Mouse (Mus musculus) limb, embryonic 15.5 days (tissue): ENCODE measurements around the gene Chd6. TPM values are rescaled to one million over a fixed set of nuclear protein-coding genes. Genes with fewer than 3 reads are reported as not detected.

Source experiments
- ATAC-seq: fragments of 200-750 bp; cut with Nextera tagmentation; 2 replicates; pipeline ENCODE4 v1.8.0; 2017; ENCODE audit warnings: low read depth, moderate TSS enrichment; ENCODE audit not compliant: insufficient number of reproducible peaks, low FRiP score, low TSS enrichment
- H3K27ac ChIP-seq: fragments of 300-500 bp; sonication (generic); 2 replicates; pipeline ENCODE4 v1.5.1; 2015; ENCODE audit warnings: moderate library complexity, mild to moderate bottlenecking, inconsistent platforms
- H3K27me3 ChIP-seq: fragments of 300-500 bp; sonication (generic); 2 replicates; pipeline ENCODE4 v1.6.1; 2015; ENCODE audit warnings: inconsistent platforms
- H3K36me3 ChIP-seq: fragments of 300-500 bp; sonication (generic); 2 replicates; pipeline ENCODE4 v1.6.1; 2015; ENCODE audit warnings: inconsistent platforms
- H3K4me1 ChIP-seq: fragments of 300-500 bp; sonication (generic); 2 replicates; pipeline ENCODE4 v1.6.1; 2015; ENCODE audit warnings: inconsistent platforms
- H3K4me2 ChIP-seq: fragments of 300-500 bp; sonication (generic); 2 replicates; pipeline ENCODE4 v1.6.1; 2015; ENCODE audit warnings: mild to moderate bottlenecking, inconsistent platforms
- H3K4me3 ChIP-seq: fragments of 300-500 bp; sonication (generic); 2 replicates; pipeline ENCODE4 v1.5.1; 2015; ENCODE audit warnings: mild to moderate bottlenecking, inconsistent platforms
- H3K9ac ChIP-seq: fragments of 300-500 bp; sonication (generic); 2 replicates; pipeline ENCODE4 v1.6.1; 2015; ENCODE audit warnings: inconsistent platforms
- H3K9me3 ChIP-seq: fragments of 300-500 bp; sonication (generic); 2 replicates; pipeline ENCODE4 v1.6.1; 2016; ENCODE audit warnings: inconsistent platforms
- WGBS: fragments of 180-500 bp; shearing (Covaris S2); methylation state at CpG from one replicate; pipeline ENCODE4 v1.1.7; 2015; 5-methylcytosine and 5-hydroxymethylcytosine counted together
- polyA plus RNA-seq: library from polyadenylated mRNA; unstranded; fragments of >200 nt; fragmentation: Nextera tagmentation; extraction: Ambion mirVana; gene quantifications from 2 replicates; pipeline ENCODE4 v1.2.1, GENCODE M21; 2015

Chd6 gene
- polyA plus RNA-seq, 1 experiment from 2014 or later: 28.2 TPM

- Histone ChIP-seq H3K4me2 (no peak overlapping the region), H3K9ac (no peak overlapping the region), H3K27me3 (no peaks in the 10 kb centered on the region), H3K27ac (no peak overlapping the region), H3K4me1 (no peaks in the 10 kb centered on the region), H3K9me3 (no peaks in the 10 kb centered on the region), H3K4me3 (no peak overlapping the region), H3K36me3 (peaks cover 60% of the 10 kb centered on the region)
- WGBS: 88% methylated on average over 1 of the region's 1 CpGs
- no peak for ATAC-seq
Measured at GRCm38 (mm10) chr2:161024606-161025005, 84.3 kb downstream of the Chd6 start.

- 46% methylated on average over 4 of the region's 4 CpGs for WGBS
- Histone ChIP-seq H3K4me1 (no peaks in the 10 kb centered on the region), H3K9me3 (no peaks in the 10 kb centered on the region), H3K36me3 (peaks cover 78% of the 10 kb centered on the region), H3K4me2 (no peak overlapping the region), H3K27ac (no peak overlapping the region), H3K27me3 (no peaks in the 10 kb centered on the region), H3K4me3 (no peak overlapping the region), H3K9ac (no peak overlapping the region)
- ATAC-seq: no peak
Measured at GRCm38 (mm10) chr2:161017913-161018312, 91.0 kb downstream of the Chd6 start.

DNA sequence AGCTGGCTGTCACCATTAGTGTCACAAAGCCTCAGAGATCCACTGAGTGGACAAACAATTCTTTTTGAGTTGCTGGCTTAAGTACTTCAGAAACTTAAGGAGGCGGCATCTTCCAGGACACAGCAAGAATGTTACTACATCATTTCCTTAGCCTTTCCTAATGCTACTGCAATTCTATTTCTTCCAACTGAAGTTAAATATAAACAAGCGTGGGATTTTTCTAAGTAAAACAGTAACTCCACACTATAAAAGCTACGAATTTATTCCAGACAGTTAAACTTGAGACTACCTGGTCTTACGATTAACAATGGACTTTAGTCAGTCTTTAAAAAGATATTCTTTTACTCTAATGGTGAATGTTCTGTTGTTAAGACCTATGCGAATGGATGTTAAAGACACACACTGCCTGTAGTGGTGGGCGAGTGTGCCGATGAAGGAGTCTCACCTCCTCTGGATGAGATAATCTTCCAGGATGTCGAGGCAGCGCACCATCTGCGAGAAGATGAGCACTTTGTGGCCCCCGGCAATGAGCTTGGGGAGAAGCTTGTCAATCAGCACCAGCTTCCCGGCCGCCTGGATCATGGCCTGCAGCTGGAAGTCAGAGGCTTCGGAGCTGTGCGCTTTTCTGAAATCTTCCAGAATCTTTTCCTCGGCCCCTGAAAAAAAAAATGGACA, 96.2 kb downstream of the Chd6 start:
- Histone ChIP-seq H3K36me3 (peaks cover 78% of the 10 kb centered on the region), H3K9me3 (no peaks in the 10 kb centered on the region), H3K27me3 (no peaks in the 10 kb centered on the region), H3K4me1 (no peaks in the 10 kb centered on the region), H3K9ac (no peak overlapping the region), H3K4me3 (no peak overlapping the region), H3K4me2 (no peak overlapping the region), H3K27ac (no peak overlapping the region)
- ATAC-seq: no peak
- WGBS: 92% methylated on average over 16 of the region's 16 CpGs

GRCm38 (mm10) chr2:161004338-161004737, 104.5 kb downstream of the Chd6 start:
- no peaks in the 10 kb centered on the region for H3K4me1 ChIP-seq
- H3K27me3 ChIP-seq: no peaks in the 10 kb centered on the region
- 75% methylated on average over 3 of the region's 3 CpGs for WGBS
- H3K4me2 ChIP-seq: no peak overlapping the region
- H3K9ac ChIP-seq: no peak overlapping the region
- H3K36me3 ChIP-seq: peaks cover 43% of the 10 kb centered on the region
- H3K4me3 ChIP-seq: no peak overlapping the region
- no peak for ATAC-seq
- H3K9me3 ChIP-seq: no peaks in the 10 kb centered on the region
- no peak overlapping the region for H3K27ac ChIP-seq

DNA sequence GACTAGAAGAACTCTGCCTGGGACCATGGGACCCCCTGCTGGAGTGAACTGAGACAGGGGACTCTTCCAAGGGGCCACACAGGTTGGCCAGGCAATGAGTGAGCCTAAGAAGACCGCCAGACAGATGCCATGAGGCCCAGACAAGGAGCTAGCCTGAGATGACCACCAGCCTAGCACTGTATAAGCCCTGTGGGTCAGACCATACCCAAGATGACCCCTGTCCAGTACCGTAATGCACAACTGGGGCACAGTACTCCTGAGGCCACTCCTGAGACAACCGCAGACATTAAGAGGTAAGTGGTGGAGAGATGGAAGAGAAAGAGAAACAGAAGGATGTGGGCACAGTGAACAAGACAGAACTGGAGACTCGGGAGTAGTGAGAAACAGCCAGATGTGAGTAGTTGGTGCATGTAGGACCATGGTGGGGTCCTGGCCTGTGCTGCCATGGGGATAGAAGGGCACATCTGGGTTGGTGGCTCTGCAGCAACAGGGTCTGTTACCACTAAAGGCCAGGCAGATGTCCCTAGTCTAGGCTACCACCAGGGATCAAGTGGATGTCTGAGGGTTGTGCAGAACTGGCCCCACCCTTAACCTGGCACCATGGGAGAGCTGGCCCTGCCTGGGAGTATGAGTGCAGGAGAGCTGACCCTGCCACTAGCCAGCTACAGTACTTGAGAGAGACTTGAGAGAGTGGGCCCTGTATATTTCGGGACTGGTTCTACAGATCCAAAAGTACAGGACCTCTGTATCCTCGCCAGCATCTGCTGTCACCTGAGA, 111.7 kb downstream of the Chd6 start:
- H3K27me3 ChIP-seq: no peaks in the 10 kb centered on the region
- no peak overlapping the region for H3K4me3 ChIP-seq
- 92% methylated on average over 6 of the region's 6 CpGs for WGBS
- H3K4me2 ChIP-seq: no peak overlapping the region
- H3K36me3 ChIP-seq: peaks cover 18% of the 10 kb centered on the region
- no peaks in the 10 kb centered on the region for H3K4me1 ChIP-seq
- no peak overlapping the region for H3K27ac ChIP-seq
- H3K9ac ChIP-seq: no peak overlapping the region
- no peak for ATAC-seq
- H3K9me3 ChIP-seq: no peaks in the 10 kb centered on the region

DNA sequence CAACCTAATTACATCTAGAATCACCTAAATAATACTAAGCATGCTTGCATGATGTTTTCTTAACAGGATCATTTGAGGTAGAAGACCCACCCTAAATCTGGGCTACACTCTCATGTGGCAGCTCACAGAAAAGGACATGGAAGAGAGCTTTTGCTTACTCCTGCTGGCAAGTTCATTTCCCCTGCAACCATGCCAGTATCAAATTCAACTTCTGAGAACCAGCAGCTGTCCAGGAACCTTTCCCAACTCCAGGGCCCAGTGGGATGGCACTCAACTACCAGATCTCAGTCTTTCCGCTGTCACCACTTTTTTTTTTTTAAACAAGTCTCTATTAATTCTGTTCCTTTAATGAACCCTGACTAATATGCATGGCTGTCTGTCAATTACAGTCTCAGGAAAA, 114.7 kb downstream of the Chd6 start:
- Histone ChIP-seq H3K9me3 (no peaks in the 10 kb centered on the region), H3K27me3 (no peaks in the 10 kb centered on the region), H3K4me2 (no peak overlapping the region), H3K36me3 (peaks cover 37% of the 10 kb centered on the region), H3K27ac (no peak overlapping the region), H3K9ac (no peak overlapping the region), H3K4me3 (no peak overlapping the region), H3K4me1 (no peaks in the 10 kb centered on the region)
- 91% methylated on average over 1 of the region's 1 CpGs for WGBS
- ATAC-seq: no peak

DNA sequence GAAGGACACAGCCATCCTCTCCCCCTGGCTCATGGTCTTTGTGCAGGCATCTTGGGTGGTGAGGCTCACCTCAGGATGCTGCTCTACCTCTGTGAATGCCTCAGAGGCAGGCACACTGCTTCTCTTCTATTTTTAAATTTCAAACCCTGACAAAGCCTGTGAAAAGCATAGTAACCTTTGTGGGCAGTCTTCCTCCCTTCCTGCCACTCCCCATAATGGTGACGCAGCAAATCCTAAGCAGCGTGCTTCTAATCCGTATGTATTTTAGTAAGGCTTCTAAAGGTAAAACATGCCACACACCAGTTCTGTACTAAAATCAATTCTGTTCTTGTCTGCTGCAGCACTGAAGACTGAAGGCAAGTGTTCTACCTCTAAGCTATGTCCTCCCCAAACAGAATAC, 116.4 kb downstream of the Chd6 start:
- 94% methylated on average over 3 of the region's 3 CpGs for WGBS
- H3K36me3 ChIP-seq: peaks cover 48% of the 10 kb centered on the region
- no peak overlapping the region for H3K4me2 ChIP-seq
- no peaks in the 10 kb centered on the region for H3K9me3 ChIP-seq
- H3K9ac ChIP-seq: no peak overlapping the region
- no peak overlapping the region for H3K27ac ChIP-seq
- H3K4me3 ChIP-seq: no peak overlapping the region
- no peak for ATAC-seq
- no peaks in the 10 kb centered on the region for H3K27me3 ChIP-seq
- no peaks in the 10 kb centered on the region for H3K4me1 ChIP-seq

DNA sequence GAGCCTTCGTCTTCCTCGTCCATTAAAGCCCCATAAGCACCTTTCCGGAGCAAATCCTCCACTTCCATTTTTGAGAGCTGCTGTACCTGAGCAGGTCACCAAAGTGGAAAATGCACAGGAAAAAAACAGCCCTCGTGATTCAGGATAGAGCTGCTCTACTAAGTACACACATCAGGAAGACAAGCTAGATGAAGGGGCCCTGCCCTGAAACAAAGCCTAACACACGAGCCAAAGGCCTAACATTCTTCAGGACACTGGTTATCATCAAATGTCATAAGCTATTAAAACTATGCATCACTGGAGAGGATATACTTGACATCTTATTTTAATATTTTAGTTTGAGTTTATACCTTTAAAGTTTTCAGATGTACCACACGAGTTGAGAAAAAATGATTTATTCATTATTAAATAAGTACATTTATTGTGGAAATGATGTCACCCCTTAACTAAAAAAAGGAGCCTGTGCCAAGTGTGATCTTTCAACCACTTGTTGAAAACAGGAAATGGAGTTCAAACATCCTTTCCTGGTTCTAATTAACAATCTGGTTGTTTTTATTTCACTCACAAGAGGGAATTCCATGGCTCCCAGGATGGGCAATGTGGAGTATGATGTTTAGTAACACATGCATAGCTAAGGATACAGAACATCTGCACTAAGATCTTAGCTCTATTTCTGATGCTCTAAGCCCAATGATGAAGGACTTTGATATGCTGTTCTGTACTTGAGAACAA, 118.4 kb downstream of the Chd6 start:
- Histone ChIP-seq H3K4me2 (no peak overlapping the region), H3K9ac (no peak overlapping the region), H3K9me3 (no peaks in the 10 kb centered on the region), H3K4me3 (no peak overlapping the region), H3K27me3 (no peaks in the 10 kb centered on the region), H3K36me3 (peaks cover 52% of the 10 kb centered on the region), H3K4me1 (no peaks in the 10 kb centered on the region), H3K27ac (peak overlapping the region; percentile 60; the same call in 1 of the 2 replicates)
- ATAC-seq: no peak
- WGBS: 64% methylated on average over 6 of the region's 6 CpGs

- Histone ChIP-seq H3K36me3 (peaks cover 77% of the 10 kb centered on the region), H3K27me3 (no peaks in the 10 kb centered on the region), H3K4me2 (no peak overlapping the region), H3K4me3 (no peak overlapping the region), H3K9ac (no peak overlapping the region), H3K27ac (no peak overlapping the region), H3K4me1 (no peaks in the 10 kb centered on the region), H3K9me3 (no peaks in the 10 kb centered on the region)
- no peak for ATAC-seq
Measured at GRCm38 (mm10) chr2:160987503-160987902, 121.4 kb downstream of the Chd6 start.

- 93% methylated on average over 3 of the region's 3 CpGs for WGBS
- Histone ChIP-seq H3K9me3 (no peaks in the 10 kb centered on the region), H3K4me1 (no peaks in the 10 kb centered on the region), H3K27ac (no peak overlapping the region), H3K4me2 (no peak overlapping the region), H3K9ac (no peak overlapping the region), H3K27me3 (no peaks in the 10 kb centered on the region), H3K4me3 (no peak overlapping the region), H3K36me3 (peaks cover 84% of the 10 kb centered on the region)
- no peak for ATAC-seq
Measured at GRCm38 (mm10) chr2:160982636-160983035, 126.2 kb downstream of the Chd6 start.

DNA sequence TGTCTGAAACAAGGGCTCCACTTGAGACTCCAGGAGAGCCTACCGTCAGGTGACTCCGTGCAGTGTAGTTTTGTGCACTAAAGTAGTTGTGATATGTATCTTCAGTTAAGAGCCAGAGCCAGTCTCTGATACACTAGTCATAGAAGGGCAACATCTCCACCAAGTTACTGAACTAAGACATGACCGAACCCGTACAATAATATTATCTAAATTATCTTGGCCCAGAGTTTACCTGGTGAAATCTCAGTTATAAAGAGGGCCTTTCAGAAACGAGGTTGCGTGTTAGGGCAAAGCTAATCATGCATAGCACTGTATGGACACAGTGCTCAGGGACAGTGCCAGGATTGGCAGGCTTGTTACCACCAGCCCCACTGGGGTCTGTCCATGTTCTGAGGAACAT, 127.1 kb downstream of the Chd6 start:
- H3K4me1 ChIP-seq: no peaks in the 10 kb centered on the region
- peaks cover 83% of the 10 kb centered on the region for H3K36me3 ChIP-seq
- H3K9ac ChIP-seq: no peak overlapping the region
- no peaks in the 10 kb centered on the region for H3K27me3 ChIP-seq
- no peak for ATAC-seq
- no peaks in the 10 kb centered on the region for H3K9me3 ChIP-seq
- no peak overlapping the region for H3K4me2 ChIP-seq
- 94% methylated on average over 6 of the region's 6 CpGs for WGBS
- H3K4me3 ChIP-seq: no peak overlapping the region
- no peak overlapping the region for H3K27ac ChIP-seq

GRCm38 (mm10) chr2:160978651-160979050, 130.2 kb downstream of the Chd6 start:
- Histone ChIP-seq H3K27ac (no peak overlapping the region), H3K36me3 (peaks cover 81% of the 10 kb centered on the region), H3K9ac (no peak overlapping the region), H3K4me2 (no peak overlapping the region), H3K4me3 (no peak overlapping the region), H3K4me1 (no peaks in the 10 kb centered on the region), H3K9me3 (no peaks in the 10 kb centered on the region), H3K27me3 (no peaks in the 10 kb centered on the region)
- no peak for ATAC-seq
- no CpG with 5 or more reads among the region's 1 CpGs for WGBS
